Mouse (Mus musculus) heart, postnatal 0 days (tissue): ENCODE measurements around the gene Kcnd3. TPM values are rescaled to one million over a fixed set of nuclear protein-coding genes. Genes with fewer than 3 reads are reported as not detected.

Source experiments
- ATAC-seq: fragments of 200-750 bp; cut with Nextera tagmentation; 2 replicates; pipeline ENCODE4 v1.8.0; 2017; ENCODE audit warnings: low read depth, moderate number of reproducible peaks, moderate library complexity; ENCODE audit not compliant: insufficient read depth
- DNase-seq: peaks from one replicate; pipeline ENCODE4 v3.0.0-alpha.2; 2016; ENCODE audit warnings: low spot score
- H3K27ac ChIP-seq: fragments of 300-500 bp; sonication (generic); 2 replicates; pipeline ENCODE4 v1.5.1; 2014; ENCODE audit warnings: low read depth, mild to moderate bottlenecking
- H3K27me3 ChIP-seq: fragments of 300-500 bp; sonication (generic); 2 replicates; pipeline ENCODE4 v1.6.1; 2014; ENCODE audit warnings: low read length, mixed read lengths; ENCODE audit not compliant: control insufficient read depth, insufficient read depth
- H3K36me3 ChIP-seq: fragments of 300-500 bp; sonication (generic); replicated peaks from 2 replicates; pipeline ENCODE4 v1.6.1; 2014; ENCODE audit warnings: low read length, mixed read lengths; ENCODE audit not compliant: control insufficient read depth, insufficient read depth
- H3K4me1 ChIP-seq: fragments of 300-500 bp; sonication (generic); 2 replicates; pipeline ENCODE4 v1.6.1; 2014; ENCODE audit warnings: antibody characterized with exemption; ENCODE audit not compliant: control insufficient read depth, insufficient read depth
- H3K4me2 ChIP-seq: fragments of 300-500 bp; sonication (generic); 2 replicates; pipeline ENCODE4 v1.6.1; 2014; ENCODE audit warnings: low read depth, mild to moderate bottlenecking, low read length, moderate library complexity
- H3K4me3 ChIP-seq: fragments of 300-500 bp; sonication (generic); 2 replicates; pipeline ENCODE4 v1.5.1; 2014; ENCODE audit warnings: low read depth, low read length
- H3K9ac ChIP-seq: fragments of 300-500 bp; sonication (generic); replicated peaks from 2 replicates; pipeline ENCODE4 v1.6.1; 2014; ENCODE audit warnings: low read depth, low read length, mixed read lengths
- H3K9me3 ChIP-seq: fragments of 300-500 bp; sonication (generic); replicated peaks from 2 replicates; pipeline ENCODE4 v1.6.1; 2016; ENCODE audit warnings: low read length; ENCODE audit not compliant: control insufficient read depth
- CTCF ChIP-seq: IDR thresholded peaks from 2 replicates; pipeline ENCODE4 v1.5.1; 2016; ENCODE audit warnings: antibody characterized with exemption, control low read depth, low read depth
- EP300 ChIP-seq: IDR thresholded peaks from 2 replicates; pipeline ENCODE4 v1.6.1; 2016; ENCODE audit warnings: antibody characterized with exemption, low read depth
- WGBS: fragments of 180-500 bp; shearing (Covaris S2); extraction: QIAGEN DNeasy Blood & Tissue Kit; methylation state at CpG from one replicate; pipeline ENCODE4 v1.1.7; 2014; 5-methylcytosine and 5-hydroxymethylcytosine counted together
- polyA plus RNA-seq: library from polyadenylated mRNA; unstranded; fragments of >200 nt; fragmentation: Nextera tagmentation; extraction: Ambion mirVana; gene quantifications from 2 replicates; pipeline ENCODE4 v1.2.1, GENCODE M21; 2015
- total RNA-seq: library from RNA; depleted of rRNA; stranded (reverse); fragments of >200 nt; gene quantifications from 2 replicates; pipeline ENCODE4 v1.2.3, GENCODE M21; 2014; ENCODE audit warnings: low replicate concordance

Kcnd3 gene
- total and polyA plus RNA-seq, 2 experiments from 2014 or later, result 0.27 to 2.4 TPM

DNA sequence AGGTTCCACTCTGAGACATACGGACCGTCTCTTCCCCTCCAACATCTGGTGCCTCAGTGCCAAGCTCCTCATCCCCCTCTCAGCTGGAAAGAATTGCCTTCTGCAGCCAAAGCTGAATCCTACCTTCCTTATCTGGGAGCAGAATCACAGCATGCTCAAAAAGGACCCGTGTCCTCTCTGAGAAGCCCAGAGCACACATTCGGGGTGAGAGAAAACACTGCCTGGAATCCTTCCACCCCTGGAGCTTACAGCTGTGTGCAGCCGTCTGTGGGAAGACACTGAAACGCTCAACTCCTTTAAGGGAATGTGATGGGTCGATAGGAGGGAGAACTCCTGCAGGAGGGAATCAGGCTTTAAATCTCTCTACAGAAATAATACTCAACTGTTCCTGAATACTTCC lies 46.1 kb upstream of the Kcnd3 start:
- no peaks in the 10 kb centered on the region for H3K27me3 ChIP-seq
- H3K4me2 ChIP-seq, result no peak overlapping the region
- H3K9me3 ChIP-seq, result no peaks in the 10 kb centered on the region
- H3K9ac ChIP-seq, result no peak overlapping the region
- 41% methylated on average over 7 of the region's 7 CpGs for WGBS
- ATAC-seq (no peak), DNase-seq (no peak)
- H3K4me1 ChIP-seq, result no peaks in the 10 kb centered on the region; the same call in 1 of the 2 replicates
- H3K4me3 ChIP-seq, result no peak overlapping the region
- TF ChIP-seq EP300 (no peak), CTCF (no peak)
- H3K27ac ChIP-seq, result no peak overlapping the region
- no peaks in the 10 kb centered on the region for H3K36me3 ChIP-seq

DNA sequence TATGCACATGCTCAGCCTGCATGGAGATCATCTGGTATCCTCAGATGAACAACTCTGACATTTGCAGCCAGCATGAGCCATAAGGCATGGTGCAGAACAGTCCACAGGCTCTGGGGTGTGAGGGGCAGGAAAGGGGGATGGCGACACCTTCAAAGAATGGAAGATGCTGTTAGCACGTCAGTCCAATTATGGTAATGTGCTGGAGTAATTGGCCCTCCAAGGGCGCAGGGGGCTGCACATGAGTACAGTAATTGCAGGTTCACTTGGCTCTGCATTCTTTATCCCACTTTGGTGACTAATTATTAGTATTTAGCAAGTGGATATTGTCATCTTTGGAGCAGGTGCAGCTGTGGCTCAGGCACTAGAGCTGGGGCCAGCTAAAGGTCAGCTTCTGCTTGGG lies 43.9 kb upstream of the Kcnd3 start:
- H3K27me3 ChIP-seq, result no peaks in the 10 kb centered on the region
- DNase-seq (no peak), ATAC-seq (no peak)
- H3K4me2 ChIP-seq, result no peak overlapping the region
- no peak overlapping the region for H3K4me3 ChIP-seq
- H3K36me3 ChIP-seq, result no peaks in the 10 kb centered on the region
- TF ChIP-seq CTCF, result no peak
- 72% methylated on average over 3 of the region's 3 CpGs for WGBS
- H3K9ac ChIP-seq, result no peak overlapping the region
- H3K27ac ChIP-seq, result no peak overlapping the region
- no peaks in the 10 kb centered on the region for H3K9me3 ChIP-seq
- no peaks in the 10 kb centered on the region; the same call in 1 of the 2 replicates for H3K4me1 ChIP-seq

DNA sequence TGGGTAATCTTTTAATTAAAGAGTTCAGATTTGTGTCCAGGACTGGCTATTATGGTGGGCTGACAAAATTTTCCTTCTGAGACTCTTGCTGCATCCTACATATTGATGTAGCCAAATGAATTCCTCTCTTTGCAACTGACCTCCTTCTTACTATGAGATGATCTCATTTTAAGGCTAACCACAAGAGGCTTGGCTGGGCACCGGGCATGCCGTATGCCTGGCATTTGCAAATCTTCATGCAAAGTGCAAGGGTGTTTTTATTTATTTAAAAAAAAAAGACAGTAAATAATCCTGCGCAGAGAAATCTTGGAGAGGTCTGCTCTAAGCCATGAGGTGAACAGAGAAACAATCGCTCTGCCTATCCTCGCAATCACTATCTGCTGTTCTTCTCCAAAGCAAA lies 41.3 kb upstream of the Kcnd3 start:
- DNase-seq, result no peak
- Histone ChIP-seq H3K27me3 (no peaks in the 10 kb centered on the region), H3K4me3 (no peak overlapping the region), H3K9ac (no peak overlapping the region), H3K27ac (no peak overlapping the region), H3K4me1 (no peaks in the 10 kb centered on the region), H3K9me3 (no peaks in the 10 kb centered on the region), H3K36me3 (no peaks in the 10 kb centered on the region), H3K4me2 (no peak overlapping the region)
- ATAC-seq, result no peak
- no peak for TF ChIP-seq CTCF
- no peak for TF ChIP-seq EP300
- 89% methylated on average over 5 of the region's 5 CpGs for WGBS

DNA sequence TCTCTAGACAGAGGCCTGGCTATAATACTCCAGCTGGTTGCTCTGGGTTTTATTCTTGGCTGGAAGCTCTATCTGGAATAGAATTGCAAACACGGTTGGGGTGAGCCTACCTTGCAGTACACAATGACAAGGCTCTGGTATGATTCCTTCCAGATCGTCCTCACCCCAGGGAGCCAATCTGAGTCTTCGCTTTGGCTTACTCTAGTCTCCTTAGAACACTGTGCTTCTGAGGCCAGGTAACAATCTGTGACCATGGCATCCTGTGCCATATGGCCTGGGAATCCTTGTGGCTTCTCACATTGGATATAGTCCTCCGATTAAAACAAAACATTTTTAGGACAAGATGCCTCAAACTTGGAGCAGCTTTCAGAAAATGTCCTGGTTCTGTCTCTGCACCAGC lies 40.4 kb upstream of the Kcnd3 start:
- H3K4me1 ChIP-seq, result no peaks in the 10 kb centered on the region
- 74% methylated on average over 4 of the region's 4 CpGs for WGBS
- TF ChIP-seq CTCF, result no peak
- no peak for TF ChIP-seq EP300
- H3K27me3 ChIP-seq, result no peaks in the 10 kb centered on the region
- H3K36me3 ChIP-seq, result no peaks in the 10 kb centered on the region
- no peaks in the 10 kb centered on the region for H3K9me3 ChIP-seq
- no peak for DNase-seq
- no peak overlapping the region for H3K4me3 ChIP-seq
- H3K4me2 ChIP-seq, result no peak overlapping the region
- no peak overlapping the region for H3K27ac ChIP-seq
- ATAC-seq, result no peak
- H3K9ac ChIP-seq, result no peak overlapping the region

DNA sequence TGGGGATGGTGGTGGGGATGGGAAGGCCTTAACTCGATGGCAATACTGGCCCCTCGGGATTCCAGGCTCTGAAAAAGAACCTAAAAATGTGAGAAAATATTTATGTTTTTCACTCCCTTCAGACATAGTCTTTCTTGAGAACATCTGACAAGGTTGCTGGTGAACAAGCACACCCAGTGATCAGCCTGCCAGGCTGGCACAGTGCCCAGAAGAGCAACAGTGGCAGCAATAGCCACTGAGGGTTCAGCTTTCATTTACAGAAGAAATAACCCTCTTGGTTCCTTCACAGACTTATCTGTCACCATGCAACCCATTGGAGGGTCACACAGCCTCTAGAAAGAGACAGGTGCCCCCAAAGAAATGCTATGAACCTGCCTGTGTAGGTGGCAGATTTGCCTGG lies 39.9 kb upstream of the Kcnd3 start:
- no peaks in the 10 kb centered on the region for H3K27me3 ChIP-seq
- no peak for ATAC-seq
- 52% methylated on average over 2 of the region's 2 CpGs for WGBS
- H3K36me3 ChIP-seq, result no peaks in the 10 kb centered on the region
- H3K4me3 ChIP-seq, result no peak overlapping the region
- no peak overlapping the region for H3K27ac ChIP-seq
- no peaks in the 10 kb centered on the region for H3K9me3 ChIP-seq
- DNase-seq, result no peak
- TF ChIP-seq EP300 (no peak), CTCF (no peak)
- H3K9ac ChIP-seq, result no peak overlapping the region
- no peak overlapping the region for H3K4me2 ChIP-seq
- H3K4me1 ChIP-seq, result no peaks in the 10 kb centered on the region

DNA sequence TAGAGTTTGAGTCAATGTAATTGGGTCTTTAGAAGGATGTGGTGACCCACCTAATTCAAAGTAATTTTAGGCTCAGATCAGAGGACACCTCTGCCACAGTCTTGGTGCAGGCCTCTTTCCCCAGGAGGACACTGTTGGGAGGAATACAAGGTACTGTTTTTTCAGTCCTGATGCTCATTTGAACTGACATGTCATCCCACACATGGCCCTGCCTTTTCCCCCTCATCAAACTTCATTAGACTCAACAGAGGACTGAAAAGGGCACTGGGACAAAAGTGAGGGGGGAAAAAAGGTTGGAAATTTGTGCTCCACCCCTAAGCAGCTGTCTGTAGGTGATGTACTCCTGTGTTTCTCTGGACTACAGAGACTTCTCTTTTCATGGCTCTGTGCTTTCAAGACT lies 39.4 kb upstream of the Kcnd3 start:
- H3K4me2 ChIP-seq, result no peak overlapping the region
- DNase-seq, result no peak
- no peak overlapping the region for H3K4me3 ChIP-seq
- H3K9me3 ChIP-seq, result no peaks in the 10 kb centered on the region
- H3K27me3 ChIP-seq, result no peaks in the 10 kb centered on the region
- no peak for ATAC-seq
- no peaks in the 10 kb centered on the region for H3K36me3 ChIP-seq
- no peak for TF ChIP-seq CTCF
- no peak for TF ChIP-seq EP300
- H3K27ac ChIP-seq, result no peak overlapping the region
- no peaks in the 10 kb centered on the region for H3K4me1 ChIP-seq
- no peak overlapping the region for H3K9ac ChIP-seq
